Mouse (Mus musculus): ENCODE data around the gene Apol6.

DNA sequence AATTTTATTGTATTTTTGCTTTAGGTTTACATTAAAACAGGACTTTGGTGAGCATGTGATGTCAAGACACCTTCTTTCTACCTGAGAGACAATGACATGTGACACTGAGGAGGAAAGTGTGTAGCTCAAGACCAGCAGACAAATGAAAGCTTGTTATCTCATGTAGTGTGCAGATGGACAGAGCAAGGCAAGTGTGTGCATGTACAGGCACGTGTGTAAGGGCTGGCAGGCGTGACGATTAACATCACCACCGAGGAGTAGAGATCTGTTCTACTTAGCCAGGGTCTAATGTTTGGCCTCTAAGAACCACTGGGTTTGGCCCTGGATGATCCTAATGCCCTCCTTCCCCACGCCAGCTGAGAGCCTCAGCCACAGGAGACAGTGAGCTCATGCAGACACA, 46.0 kb downstream of the Apol6 start:
- TF ChIP-seq CTCF (IDR thresholded peaks at IDR 0.05; ENCODE audit: low read depth) (no peak), EP300 (IDR thresholded peaks at IDR 0.05; ENCODE audit: low read depth) (no peak)
